Mouse (Mus musculus) bone marrow macrophage, adult 2 months (primary cell): ENCODE data around the gene Sypl2.
"Not testable (repeated sequence)": the region's sequence is repeated elsewhere in the genome, so short reads cannot be mapped to it uniquely, and the experiment has no call there.

Experiments
- CTCF ChIP-seq: IDR thresholded peaks from 2 replicates; pipeline ENCODE4 v1.5.1; 2012; ENCODE audit warnings: low read depth, mild to moderate bottlenecking, low read length, moderate library complexity
- POLR2A ChIP-seq: IDR thresholded peaks from 2 replicates; pipeline ENCODE4 v1.6.1; 2012; ENCODE audit warnings: mild to moderate bottlenecking, low read depth, low read length, borderline replicate concordance

DNA sequence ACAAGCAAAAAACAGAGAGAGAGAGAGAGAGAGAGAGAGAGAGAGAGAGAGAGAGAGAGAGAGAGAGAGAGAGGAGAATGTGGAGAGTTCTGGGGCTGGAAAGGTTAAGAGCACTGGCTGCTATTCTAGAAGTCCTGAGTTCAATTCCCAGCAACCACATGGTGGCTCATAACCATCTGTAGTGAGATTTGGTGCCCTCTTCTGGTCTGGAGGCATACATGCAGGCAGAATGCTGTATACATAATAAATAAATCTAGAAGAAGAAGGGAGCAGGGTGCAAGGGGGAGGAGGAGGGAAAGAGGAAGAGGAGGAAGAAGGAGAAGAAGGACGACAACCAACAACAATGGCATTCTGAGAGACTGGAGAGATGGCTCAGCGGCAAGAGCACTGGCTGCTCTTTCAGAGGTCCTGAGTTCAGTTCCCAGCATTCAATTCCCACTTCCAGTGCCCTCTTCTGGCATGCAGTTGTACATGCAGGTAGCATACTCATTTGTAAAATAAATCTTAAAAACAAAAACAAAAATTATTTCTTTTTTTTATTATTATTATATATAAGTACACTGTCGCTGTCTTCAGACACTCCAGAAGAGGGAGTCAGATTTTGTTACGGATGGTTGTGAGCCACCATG, 11.1 kb upstream of the Sypl2 start:
- TF ChIP-seq CTCF: peak; percentile 29; the same call in 1 of the 2 replicates
- not testable (repeated sequence) for TF ChIP-seq POLR2A
